Mouse (Mus musculus): ENCODE data around the gene Ankrd63. TPM values are rescaled to one million over a fixed set of nuclear protein-coding genes. Genes with fewer than 3 reads are reported as not detected.

Ankrd63 gene
- polyA plus RNA-seq, 1 experiment from 2014 or later = 0.06 TPM

- Histone ChIP-seq H3K36me3 (ENCODE audit: control insufficient read depth, insufficient read depth, low read length) (no peaks in the 10 kb centered on the region), H3K4me3 (replicated peaks; ENCODE audit: low read length) (peak within 1 kb of the TSS; percentile 88), H3K9ac (ENCODE audit: low read length) (peak within 1 kb of the TSS; percentile 92), H3K27me3 (ENCODE audit: control insufficient read depth, insufficient read depth, low read length) (peaks cover 6% of the 10 kb centered on the region; the same call in 1 of the 2 replicates), H3K27ac (ENCODE audit: low read length) (peak within 1 kb of the TSS; percentile 27), H3K9me3 (replicated peaks; ENCODE audit: control insufficient read depth, low read length) (no peaks in the 10 kb centered on the region), H3K4me2 (ENCODE audit: low read depth, low read length) (peak within 1 kb of the TSS; percentile 95), H3K4me1 (ENCODE audit: control insufficient read depth, insufficient read depth, low read length) (peaks cover 19% of the 10 kb centered on the region; the same call in 1 of the 2 replicates)
- ATAC-seq (ENCODE audit: insufficient read depth, low FRiP score) = peak; percentile 93
- WGBS = under 1% methylated on average over 52 of the region's 57 CpGs
These were observed 41.6 kb upstream of the Ankrd63 start, which contains the start of gene Inafm2 for GRCm38 (mm10) chr2:118745232-118745884. Inafm2 (plus strand) TSS chr2:118745758.

GRCm38 (mm10) chr2:118744621-118745020 lies 40.9 kb upstream of the Ankrd63 start:
- peaks cover 14% of the 10 kb centered on the region; the same call in 1 of the 2 replicates for H3K4me1 ChIP-seq (ENCODE audit: control insufficient read depth, insufficient read depth, low read length)
- no peak overlapping the region for H3K27ac ChIP-seq (ENCODE audit: low read length)
- peaks cover 6% of the 10 kb centered on the region; the same call in 1 of the 2 replicates for H3K27me3 ChIP-seq (ENCODE audit: control insufficient read depth, insufficient read depth, low read length)
- H3K4me2 ChIP-seq (ENCODE audit: low read depth, low read length) = peak overlapping the region; percentile 95
- H3K9ac ChIP-seq (ENCODE audit: low read length) = peak overlapping the region; percentile 92; the same call in 1 of the 2 replicates
- H3K4me3 ChIP-seq (replicated peaks; ENCODE audit: low read length) = no peak overlapping the region
- H3K9me3 ChIP-seq (replicated peaks; ENCODE audit: control insufficient read depth, low read length) = no peaks in the 10 kb centered on the region
- WGBS = 10% methylated on average over 7 of the region's 7 CpGs
- ATAC-seq (ENCODE audit: insufficient read depth, low FRiP score) = no peak
- no peaks in the 10 kb centered on the region for H3K36me3 ChIP-seq (ENCODE audit: control insufficient read depth, insufficient read depth, low read length)

GRCm38 (mm10) chr2:118743261-118743943 lies 39.6 kb upstream of the Ankrd63 start:
- WGBS = 24% methylated on average over 8 of the region's 8 CpGs

GRCm38 (mm10) chr2:118741183-118741582 lies 37.4 kb upstream of the Ankrd63 start:
- no peak overlapping the region for H3K9ac ChIP-seq (ENCODE audit: low read length)
- ATAC-seq (ENCODE audit: insufficient read depth, low FRiP score) = no peak
- H3K36me3 ChIP-seq (ENCODE audit: control insufficient read depth, insufficient read depth, low read length) = no peaks in the 10 kb centered on the region
- peaks cover 3% of the 10 kb centered on the region; the same call in 1 of the 2 replicates for H3K4me1 ChIP-seq (ENCODE audit: control insufficient read depth, insufficient read depth, low read length)
- no peaks in the 10 kb centered on the region for H3K9me3 ChIP-seq (replicated peaks; ENCODE audit: control insufficient read depth, low read length)
- H3K27me3 ChIP-seq (ENCODE audit: control insufficient read depth, insufficient read depth, low read length) = peaks cover 6% of the 10 kb centered on the region; the same call in 1 of the 2 replicates
- 58% methylated on average over 9 of the region's 9 CpGs for WGBS
- H3K4me2 ChIP-seq (ENCODE audit: low read depth, low read length) = no peak overlapping the region
- no peak overlapping the region for H3K4me3 ChIP-seq (replicated peaks; ENCODE audit: low read length)
- no peak overlapping the region for H3K27ac ChIP-seq (ENCODE audit: low read length)

More at GRCm38 (mm10) chr2:118743261-118743943, 39.6 kb upstream of the Ankrd63 start:
- Histone ChIP-seq H3K27ac (ENCODE audit: low read length) (no peak overlapping the region), H3K4me3 (replicated peaks; ENCODE audit: low read length) (no peak overlapping the region), H3K36me3 (ENCODE audit: control insufficient read depth, insufficient read depth, low read length) (no peaks in the 10 kb centered on the region), H3K4me1 (ENCODE audit: control insufficient read depth, insufficient read depth, low read length) (peaks cover 12% of the 10 kb centered on the region; the same call in 1 of the 2 replicates), H3K9ac (ENCODE audit: low read length) (no peak overlapping the region), H3K9me3 (replicated peaks; ENCODE audit: control insufficient read depth, low read length) (no peaks in the 10 kb centered on the region), H3K27me3 (ENCODE audit: control insufficient read depth, insufficient read depth, low read length) (peaks cover 6% of the 10 kb centered on the region; the same call in 1 of the 2 replicates), H3K4me2 (ENCODE audit: low read depth, low read length) (no peak overlapping the region)
- no peak for ATAC-seq (ENCODE audit: insufficient read depth, low FRiP score)

- Histone ChIP-seq H3K9me3 (replicated peaks; ENCODE audit: control insufficient read depth, low read length) (no peaks in the 10 kb centered on the region), H3K9ac (ENCODE audit: low read length) (no peak overlapping the region), H3K36me3 (ENCODE audit: control insufficient read depth, insufficient read depth, low read length) (no peaks in the 10 kb centered on the region), H3K27ac (ENCODE audit: low read length) (no peak overlapping the region), H3K4me2 (ENCODE audit: low read depth, low read length) (no peak overlapping the region), H3K27me3 (ENCODE audit: control insufficient read depth, insufficient read depth, low read length) (peaks cover 6% of the 10 kb centered on the region; the same call in 1 of the 2 replicates), H3K4me3 (replicated peaks; ENCODE audit: low read length) (no peak overlapping the region), H3K4me1 (ENCODE audit: control insufficient read depth, insufficient read depth, low read length) (peaks cover 3% of the 10 kb centered on the region; the same call in 1 of the 2 replicates)
- ATAC-seq (ENCODE audit: insufficient read depth, low FRiP score) = no peak
- WGBS = 58% methylated on average over 3 of the region's 3 CpGs
These were observed 36.6 kb upstream of the Ankrd63 start for GRCm38 (mm10) chr2:118740341-118740740.

GRCm38 (mm10) chr2:118733341-118733740 lies 29.6 kb upstream of the Ankrd63 start:
- WGBS = 61% methylated on average over 5 of the region's 5 CpGs
- no peaks in the 10 kb centered on the region for H3K36me3 ChIP-seq (ENCODE audit: control insufficient read depth, insufficient read depth, low read length)
- ATAC-seq (ENCODE audit: insufficient read depth, low FRiP score) = no peak

GRCm38 (mm10) chr2:118731981-118732380 lies 28.2 kb upstream of the Ankrd63 start:
- 79% methylated on average over 5 of the region's 5 CpGs for WGBS
- Histone ChIP-seq H3K4me2 (ENCODE audit: low read depth, low read length) (no peak overlapping the region), H3K4me1 (ENCODE audit: control insufficient read depth, insufficient read depth, low read length) (peaks cover 18% of the 10 kb centered on the region), H3K9me3 (replicated peaks; ENCODE audit: control insufficient read depth, low read length) (no peaks in the 10 kb centered on the region), H3K36me3 (ENCODE audit: control insufficient read depth, insufficient read depth, low read length) (no peaks in the 10 kb centered on the region), H3K27me3 (ENCODE audit: control insufficient read depth, insufficient read depth, low read length) (no peaks in the 10 kb centered on the region; the same call in 1 of the 2 replicates), H3K4me3 (replicated peaks; ENCODE audit: low read length) (no peak overlapping the region), H3K9ac (ENCODE audit: low read length) (no peak overlapping the region), H3K27ac (ENCODE audit: low read length) (no peak overlapping the region)
- no peak for ATAC-seq (ENCODE audit: insufficient read depth, low FRiP score)

More at GRCm38 (mm10) chr2:118733341-118733740, 29.6 kb upstream of the Ankrd63 start:
- H3K27ac ChIP-seq (ENCODE audit: low read length) = no peak overlapping the region
- H3K4me2 ChIP-seq (ENCODE audit: low read depth, low read length) = no peak overlapping the region
- no peaks in the 10 kb centered on the region; the same call in 1 of the 2 replicates for H3K27me3 ChIP-seq (ENCODE audit: control insufficient read depth, insufficient read depth, low read length)
- H3K4me1 ChIP-seq (ENCODE audit: control insufficient read depth, insufficient read depth, low read length) = peaks cover 12% of the 10 kb centered on the region
- H3K9me3 ChIP-seq (replicated peaks; ENCODE audit: control insufficient read depth, low read length) = no peaks in the 10 kb centered on the region
- H3K9ac ChIP-seq (ENCODE audit: low read length) = no peak overlapping the region
- H3K4me3 ChIP-seq (replicated peaks; ENCODE audit: low read length) = no peak overlapping the region

- 4% methylated on average over 3 of the region's 3 CpGs for WGBS
- Histone ChIP-seq H3K4me3 (replicated peaks; ENCODE audit: low read length) (no peak overlapping the region), H3K27ac (ENCODE audit: low read length) (no peak overlapping the region), H3K4me2 (ENCODE audit: low read depth, low read length) (no peak overlapping the region), H3K9me3 (replicated peaks; ENCODE audit: control insufficient read depth, low read length) (no peaks in the 10 kb centered on the region), H3K27me3 (ENCODE audit: control insufficient read depth, insufficient read depth, low read length) (no peaks in the 10 kb centered on the region; the same call in 1 of the 2 replicates), H3K4me1 (ENCODE audit: control insufficient read depth, insufficient read depth, low read length) (peaks cover 18% of the 10 kb centered on the region), H3K9ac (ENCODE audit: low read length) (no peak overlapping the region), H3K36me3 (ENCODE audit: control insufficient read depth, insufficient read depth, low read length) (no peaks in the 10 kb centered on the region)
- peak; percentile 45; the same call in 1 of the 2 replicates for ATAC-seq (ENCODE audit: insufficient read depth, low FRiP score)
These were observed 26.8 kb upstream of the Ankrd63 start for GRCm38 (mm10) chr2:118730622-118730915.

All from stomach, embryonic 16.5 days (tissue).